Comparison of ENCODE assay signal across 14 mouse cellular contexts in genomic region chr17:78271731-78272130, GRCm38 (mm10).
A peak's percentile ranks its signal among the peaks of the same experiment; 100 is the strongest.
DNase-seq lines count a peak whose midpoint lies in the region; ATAC-seq and TF ChIP-seq lines count a peak whose summit lies in the region.
"Had no signal": no experiment of that assay in that cellular context is flagged by ENCODE, and none has a peak within 500 bp of the region (broad histone marks: within the 10 kb centered on the region; RNA-seq: fewer than 3 reads in every experiment).

No protein-coding gene starts in this region.

- H3K9ac ChIP-seq in heart, embryonic 16.5 days (ENCODE audit: low read length): no peak overlapping the region
- H3K9ac ChIP-seq in lung, embryonic 14.5 days: no peak overlapping the region
- peak overlapping the region; percentile 52 for H3K9ac ChIP-seq in CH12.LX (ENCODE audit: insufficient read depth, low read depth)
- H3K9ac ChIP-seq in embryonic facial prominence, embryonic 12.5 days: no peak overlapping the region
- H3K9ac ChIP-seq: forebrain, embryonic 12.5 days; hindbrain, embryonic 12.5 days had no signal

- no peak overlapping the region for H3K4me2 ChIP-seq in heart, embryonic 16.5 days (ENCODE audit: low read depth, low read length)
- H3K4me2 ChIP-seq in lung, embryonic 14.5 days: peak overlapping the region; percentile 25; the same call in 1 of the 2 replicates
- H3K4me2 ChIP-seq in CH12.LX (ENCODE audit: insufficient read depth, low read depth, poor library complexity, severe bottlenecking): peak overlapping the region; percentile 23
- no peak overlapping the region for H3K4me2 ChIP-seq in embryonic facial prominence, embryonic 12.5 days (replicated peaks)
- H3K4me2 ChIP-seq: forebrain, embryonic 12.5 days; hindbrain, embryonic 12.5 days had no signal

- TF ChIP-seq RAD21 in CH12.LX (IDR thresholded peaks at IDR 0.05; ENCODE audit: low read depth, low read length): no peak

- no peak for TF ChIP-seq CTCF in lung, embryonic 14.5 days (IDR thresholded peaks at IDR 0.05; ENCODE audit: low read depth)
- no peak for TF ChIP-seq CTCF in CH12.LX (conservative IDR thresholded peaks at IDR 0.05 in 1 of 2, IDR thresholded peaks at IDR 0.05 in 1 of 2; ENCODE audit: low read depth in 2 of 2, low read length in 2 of 2)

- H3K79me2 ChIP-seq in CH12.LX (replicated peaks; ENCODE audit: control insufficient read depth, extremely low read depth, insufficient read depth, poor library complexity, severe bottlenecking): peaks cover 43% of the 10 kb centered on the region

- WGBS in heart, embryonic 16.5 days: 61% methylated on average over 8 of the region's 8 CpGs
- 25% methylated on average over 8 of the region's 8 CpGs for WGBS in lung, embryonic 14.5 days
- 81% methylated on average over 8 of the region's 8 CpGs for WGBS in embryonic facial prominence, embryonic 12.5 days

- H3K9me3 ChIP-seq in heart, embryonic 16.5 days (replicated peaks; ENCODE audit: control insufficient read depth, low read length): no peaks in the 10 kb centered on the region
- H3K9me3 ChIP-seq in lung, embryonic 14.5 days (ENCODE audit: low read depth, low read length): no peaks in the 10 kb centered on the region
- H3K9me3 ChIP-seq in CH12.LX (replicated peaks; ENCODE audit: low read length): no peaks in the 10 kb centered on the region
- H3K9me3 ChIP-seq in embryonic facial prominence, embryonic 12.5 days: no peaks in the 10 kb centered on the region
- H3K9me3 ChIP-seq: forebrain, embryonic 12.5 days; hindbrain, embryonic 12.5 days had no signal

- H3K27ac ChIP-seq in heart, embryonic 16.5 days (ENCODE audit: low read length): peak overlapping the region; percentile 63
- H3K27ac ChIP-seq in lung, embryonic 14.5 days (ENCODE audit: low read depth): peak overlapping the region; percentile 70
- peak overlapping the region; percentile 74 for H3K27ac ChIP-seq in CH12.LX (ENCODE audit: insufficient read depth, low read depth)
- peak overlapping the region; percentile 65; the same call in 1 of the 2 replicates for H3K27ac ChIP-seq in embryonic facial prominence, embryonic 12.5 days
- H3K27ac ChIP-seq: forebrain, embryonic 12.5 days; hindbrain, embryonic 12.5 days had no signal

- no peak for TF ChIP-seq POLR2A in CH12.LX (IDR thresholded peaks at IDR 0.05; ENCODE audit: low read depth, low read length)

- in situ Hi-C loops in CH12.LX (cut with MboI; ENCODE audit: low pct_ligation_motif_present, low pct_unique_long_range_greater_than_20kb, low sequenced_read_pairs): no loop called here

- TF ChIP-seq EP300 in CH12.LX (IDR thresholded peaks at IDR 0.05; ENCODE audit: low read length): no peak

- H3K4me3 ChIP-seq in heart, embryonic 16.5 days (ENCODE audit: low read length): no peak overlapping the region
- H3K4me3 ChIP-seq in lung, embryonic 14.5 days (ENCODE audit: low read depth, low read length): no peak overlapping the region
- no peak overlapping the region for H3K4me3 ChIP-seq in CH12.LX (replicated peaks in 1 of 3; ENCODE audit: low read depth in 2 of 3, low read length in 2 of 3, poor library complexity in 1 of 3)
- H3K4me3 ChIP-seq in embryonic facial prominence, embryonic 12.5 days: no peak overlapping the region
- H3K4me3 ChIP-seq: forebrain, embryonic 12.5 days; hindbrain, embryonic 12.5 days had no signal

- H3K36me3 ChIP-seq in heart, embryonic 16.5 days (ENCODE audit: control insufficient read depth, insufficient read depth): no peaks in the 10 kb centered on the region
- H3K36me3 ChIP-seq in lung, embryonic 14.5 days (ENCODE audit: insufficient read depth): no peaks in the 10 kb centered on the region
- H3K36me3 ChIP-seq in CH12.LX (replicated peaks in 1 of 2; ENCODE audit: control insufficient read depth in 1 of 2, insufficient read depth in 1 of 2, low read length in 1 of 2): peaks cover 0 to 42% of the 10 kb centered on the region in 2 experiments
- H3K36me3 ChIP-seq in embryonic facial prominence, embryonic 12.5 days: no peaks in the 10 kb centered on the region
- H3K36me3 ChIP-seq: forebrain, embryonic 12.5 days; hindbrain, embryonic 12.5 days had no signal

- dilution Hi-C loops in CH12.LX (cut with MboI; ENCODE audit: extremely low pct_ligation_motif_present, extremely low pct_unique_long_range_greater_than_20kb, low sequenced_read_pairs): no loop called here

- H3K4me1 ChIP-seq in heart, embryonic 16.5 days (ENCODE audit: control insufficient read depth, insufficient read depth, low read length): peaks cover 13% of the 10 kb centered on the region
- H3K4me1 ChIP-seq in lung, embryonic 14.5 days (ENCODE audit: insufficient read depth): peaks cover 36% of the 10 kb centered on the region
- H3K4me1 ChIP-seq in CH12.LX (ENCODE audit: control insufficient read depth in 1 of 2, insufficient read depth in 2 of 2): peaks cover 25 to 74% of the 10 kb centered on the region in 2 experiments
- peaks cover 21% of the 10 kb centered on the region for H3K4me1 ChIP-seq in embryonic facial prominence, embryonic 12.5 days

- H3K27me3 ChIP-seq in heart, embryonic 16.5 days (ENCODE audit: control insufficient read depth, insufficient read depth, low read length): no peaks in the 10 kb centered on the region
- no peaks in the 10 kb centered on the region for H3K27me3 ChIP-seq in lung, embryonic 14.5 days (ENCODE audit: insufficient read depth, low read length)
- no peaks in the 10 kb centered on the region for H3K27me3 ChIP-seq in CH12.LX (replicated peaks)
- H3K27me3 ChIP-seq in embryonic facial prominence, embryonic 12.5 days: no peaks in the 10 kb centered on the region
- H3K27me3 ChIP-seq: forebrain, embryonic 12.5 days; hindbrain, embryonic 12.5 days had no signal

- peak; percentile 66; the same call in 1 of the 2 replicates for ATAC-seq in heart, embryonic 16.5 days (replicated peaks; ENCODE audit: extremely low read depth, insufficient read depth, low FRiP score)
- peak; percentile 16; the same call in 1 of the 2 replicates for ATAC-seq in lung, embryonic 14.5 days (ENCODE audit: insufficient read depth)
- no peak for ATAC-seq in embryonic facial prominence, embryonic 12.5 days (ENCODE audit: insufficient number of reproducible peaks, insufficient read depth, low FRiP score, low TSS enrichment)

- DNase-seq in heart, adult 11 months: no peak
- DNase-seq in lung, embryonic 14.5 days: peak; percentile 86
- no peak for DNase-seq in lung, postnatal 25 days (ENCODE audit: low spot score)
- DNase-seq in CH12.LX (ENCODE audit: extremely low read depth): no peak
- DNase-seq in left cerebral cortex, adult 8-10 months (ENCODE audit: low spot score in 2 of 2): no peak
- DNase-seq in yolk sac, embryonic 10.5 days (ENCODE audit: low spot score): no peak
- DNase-seq: cerebellum, adult 9-10 months; gastrocnemius, postnatal 36 days; liver; right cerebral cortex, postnatal 25 days had no signal

TF ChIP-seq in CH12.LX, 34 proteins besides CTCF, POLR2A, EP300 and RAD21:
- TF ChIP-seq NRF1 (IDR thresholded peaks at IDR 0.05; ENCODE audit: low read depth, low read length) (no peak), ELF1 (IDR thresholded peaks at IDR 0.05; ENCODE audit: low read depth, low read length) (no peak), CHD2 (IDR thresholded peaks at IDR 0.05; ENCODE audit: low read length) (no peak)

Comparison
In these comparisons a context has a peak if more than half of its experiments do, and no peak if none do; other contexts are left out.
1. H3K4me2 ChIP-seq: peak in lung, embryonic 14.5 days (single experiment) and CH12.LX (single experiment); none in heart, embryonic 16.5 days (single experiment) and embryonic facial prominence, embryonic 12.5 days (single experiment).
2. Peak in every context shown above with its lines, with median percentiles within 50 percentile points of each other: H3K27ac ChIP-seq.